Mouse (Mus musculus) embryonic facial prominence, embryonic 10.5 days (tissue): Measurements from ENCODE around the gene Hoxc4. TPM values are rescaled to one million over a fixed set of nuclear protein-coding genes. Genes with fewer than 3 reads are reported as not detected.
A peak's percentile ranks its signal among the peaks of the same experiment; 100 is the strongest.

ENCODE experiments used
- microRNA counts: library from miRNA; unstranded; fragments of <30 nt; microRNA quantifications from one replicate; lab custom pipeline; 2017
- microRNA-seq: library from miRNA; unstranded; fragments of <30 nt; microRNA quantifications from one replicate; pipeline ENCODE4, GENCODE M21; 2017
- polyA plus RNA-seq: library from polyadenylated mRNA; unstranded; fragments of >200 nt; fragmentation: Nextera tagmentation; extraction: Ambion mirVana; gene quantifications from 2 replicates; pipeline ENCODE4 v1.2.1, GENCODE M21; 2016

Hoxc4 gene
- polyA plus RNA-seq, 1 experiment from 2014 or later: 0.11 TPM

MicroRNAs within 50 kb of the gene (microRNA counts, 519-probe panel; counts per million panel counts)
- microRNA mmu-miR-615-3p (lab: Ali Mortazavi, UCI) (188 counts per million, percentile 57 among the panel's probes with 10 or more counts), microRNA mmu-miR-615-5p (lab: Ali Mortazavi, UCI) (188 counts per million, percentile 57 among the panel's probes with 10 or more counts)

Small RNAs within 50 kb of the gene (microRNA-seq; reads per million reads assigned to microRNA genes)
- gene Mir196a-2 (3.4 reads per million, percentile 4 among the genes with 10 or more reads in this experiment), gene Mir615 (26.5 reads per million, percentile 32 among the genes with 10 or more reads in this experiment)

Other genes starting within 250 kb of the Hoxc4 start
- 0.08 TPM in 1 of 2 replicates, not detected in the other for gene Hoxc13, start 97.8 kb upstream of the Hoxc4 start, polyA plus RNA-seq
- not detected in 2 replicates for gene Hoxc12, start 82.2 kb upstream of the Hoxc4 start, polyA plus RNA-seq
- gene Hoxc11, start 64.5 kb upstream of the Hoxc4 start, polyA plus RNA-seq: not detected in 2 replicates
- gene Hoxc10, start 52.1 kb upstream of the Hoxc4 start, polyA plus RNA-seq: not detected in 2 replicates
- 0.07 and 0.18 TPM in 2 replicates for gene Hoxc5, start 51.5 kb upstream of the Hoxc4 start, polyA plus RNA-seq
- not detected in 2 replicates for gene Hoxc9, start 42.5 kb upstream of the Hoxc4 start, polyA plus RNA-seq
- gene Hoxc8, start 28.3 kb upstream of the Hoxc4 start, polyA plus RNA-seq: not detected in 2 replicates
- gene Hoxc6, start 20.7 kb upstream of the Hoxc4 start, polyA plus RNA-seq: not detected in 2 replicates
- 15.7 and 19.6 TPM in 2 replicates for gene Smug1, start 148.2 kb downstream of the Hoxc4 start, polyA plus RNA-seq
- gene Cbx5, start 220.9 kb downstream of the Hoxc4 start, polyA plus RNA-seq: 202 and 206 TPM in 2 replicates
- 1,897 and 1,928 TPM in 2 replicates for gene Hnrnpa1, start 221.5 kb downstream of the Hoxc4 start, polyA plus RNA-seq
- 4.7 and 5.9 TPM in 2 replicates for gene Nfe2, start 239.5 kb downstream of the Hoxc4 start, polyA plus RNA-seq